Mouse (Mus musculus) frontal cortex, postnatal 10 days (tissue): ENCODE results near the gene Pum3.
"Not testable (repeated sequence)": the region's sequence is repeated elsewhere in the genome, so short reads cannot be mapped to it uniquely, and the experiment has no call there.

Experiments
- DNase-seq, 2 experiments: peaks; one replicate each; pipeline ENCODE4 v3.0.0; 2022; ENCODE audit warnings: low spot score in 2 of 2, mixed read lengths in 1 of 2

Pum3 gene

DNA sequence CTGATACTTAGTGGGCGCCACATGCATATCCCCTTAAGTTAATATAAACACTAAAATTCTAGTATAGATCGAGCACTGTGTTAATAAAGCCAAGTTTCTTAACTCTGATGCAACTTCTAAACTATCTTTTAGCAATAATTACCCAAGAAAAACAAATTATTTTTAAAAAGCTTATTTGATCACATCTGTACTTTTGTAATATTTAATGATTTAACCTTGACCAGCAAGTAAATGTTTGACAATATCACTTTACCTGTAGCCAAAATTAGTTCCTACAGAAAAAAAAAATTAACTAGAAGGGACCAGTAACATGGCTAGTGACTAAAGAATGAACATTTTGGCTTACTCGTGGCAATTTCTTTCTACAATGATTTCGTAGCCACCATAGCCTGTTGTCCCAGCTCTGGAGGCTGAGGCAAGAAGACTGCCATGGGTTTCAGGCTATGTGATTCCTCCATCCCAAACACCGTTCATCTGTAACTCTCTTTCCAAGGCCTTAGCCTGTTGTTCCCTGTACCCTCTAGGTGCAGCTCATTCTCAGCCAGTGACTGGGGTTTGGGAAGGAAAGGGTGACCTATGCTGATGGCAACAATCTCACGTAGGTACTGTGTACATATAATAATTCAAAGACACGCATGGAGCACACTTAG lies 35.2 kb downstream of the Pum3 start:
- DNase-seq = no peak

DNA sequence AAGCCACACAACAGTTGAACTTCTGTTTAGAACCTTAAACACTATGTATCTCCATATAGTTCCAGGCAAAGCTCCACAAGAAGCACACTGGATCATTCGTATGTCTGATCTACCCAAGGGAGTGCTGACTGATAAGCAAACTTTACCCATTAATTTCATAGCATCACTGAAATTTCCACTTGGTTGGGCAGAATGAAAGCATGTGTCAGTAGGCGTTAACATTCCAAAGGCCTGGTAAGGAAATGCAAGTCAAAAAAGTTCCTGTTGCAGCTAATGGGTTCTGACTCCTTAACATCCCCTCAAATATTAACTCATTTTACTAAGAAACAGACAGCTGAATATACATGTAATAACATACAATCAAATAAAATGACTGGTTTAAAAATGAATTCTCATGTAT lies 37.2 kb downstream of the Pum3 start:
- no peak for DNase-seq

DNA sequence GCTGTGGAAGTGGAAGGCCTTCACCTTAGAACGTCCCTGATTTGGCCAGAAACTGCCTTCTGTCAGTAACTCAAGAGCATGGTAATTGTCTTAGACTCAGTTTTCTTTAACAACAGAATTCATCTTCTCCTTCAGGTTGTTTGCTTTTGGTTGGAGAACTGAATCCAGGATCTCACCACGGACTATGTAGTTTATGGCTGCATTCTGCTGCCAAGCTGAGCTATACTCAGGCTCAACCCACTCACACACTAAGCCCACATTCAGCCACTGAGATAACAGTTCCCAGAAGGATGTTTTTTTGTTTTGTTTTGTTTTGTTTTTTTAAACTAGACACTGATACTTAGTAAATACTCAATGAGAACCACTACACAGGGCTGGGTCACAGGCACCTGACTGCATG lies 38.3 kb downstream of the Pum3 start:
- DNase-seq = no peak

DNA sequence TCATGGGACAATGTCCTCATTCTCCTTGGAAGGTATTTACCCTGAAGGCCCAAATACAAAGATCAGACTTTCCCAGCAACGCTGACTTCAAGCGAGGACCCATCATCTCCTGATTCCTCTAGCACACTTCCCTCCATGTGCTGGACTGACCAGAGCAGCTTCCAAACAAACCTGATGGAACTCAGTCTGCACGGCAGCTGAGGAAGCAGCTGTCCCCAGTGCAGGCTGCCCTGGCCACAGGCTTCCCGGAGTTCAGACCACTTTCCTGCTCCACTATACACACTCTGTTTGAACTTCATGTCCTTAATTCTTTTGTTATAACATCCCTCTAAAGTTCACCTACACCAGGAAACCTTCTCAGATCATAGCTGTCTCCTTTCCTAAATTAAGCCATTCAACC lies 40.1 kb downstream of the Pum3 start:
- DNase-seq = not testable (repeated sequence)

DNA sequence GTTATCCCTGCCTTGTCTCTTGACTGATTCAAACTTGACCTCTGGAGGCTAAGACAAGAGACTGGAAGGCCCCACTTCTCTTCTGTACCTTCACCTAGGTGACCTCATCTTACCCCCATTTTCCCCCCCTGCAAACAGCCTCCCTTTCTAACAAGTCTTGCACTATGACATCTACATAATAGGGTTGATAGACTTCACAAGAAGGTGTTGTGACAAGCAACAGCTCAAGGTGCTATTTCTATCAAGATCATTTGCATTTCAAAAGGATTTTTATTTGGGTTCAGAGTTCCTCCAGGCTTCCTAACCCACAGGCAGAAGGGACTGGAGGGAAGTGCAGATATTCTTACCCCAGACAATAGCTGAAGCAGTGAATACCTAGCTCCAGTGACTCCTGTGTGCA lies 44.3 kb downstream of the Pum3 start:
- no peak for DNase-seq

DNA sequence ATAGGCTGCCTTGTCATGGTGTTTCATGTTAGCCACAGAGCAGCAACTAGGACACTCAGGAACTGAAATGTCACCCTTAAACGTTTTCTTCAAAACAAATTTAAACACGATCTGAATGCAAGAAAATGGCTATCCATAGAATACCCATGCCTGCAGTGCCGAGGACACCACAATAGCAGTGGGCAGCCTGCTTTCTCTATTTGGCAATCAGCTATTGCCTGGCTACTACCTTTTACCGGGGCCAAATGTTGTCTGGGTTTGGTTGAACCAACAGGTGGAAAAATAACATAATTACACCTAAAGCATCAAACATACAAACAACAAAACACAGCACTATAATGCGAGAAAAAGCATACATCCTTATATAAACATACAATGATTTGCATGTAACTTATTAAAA lies 46.4 kb downstream of the Pum3 start:
- DNase-seq = no peak

DNA sequence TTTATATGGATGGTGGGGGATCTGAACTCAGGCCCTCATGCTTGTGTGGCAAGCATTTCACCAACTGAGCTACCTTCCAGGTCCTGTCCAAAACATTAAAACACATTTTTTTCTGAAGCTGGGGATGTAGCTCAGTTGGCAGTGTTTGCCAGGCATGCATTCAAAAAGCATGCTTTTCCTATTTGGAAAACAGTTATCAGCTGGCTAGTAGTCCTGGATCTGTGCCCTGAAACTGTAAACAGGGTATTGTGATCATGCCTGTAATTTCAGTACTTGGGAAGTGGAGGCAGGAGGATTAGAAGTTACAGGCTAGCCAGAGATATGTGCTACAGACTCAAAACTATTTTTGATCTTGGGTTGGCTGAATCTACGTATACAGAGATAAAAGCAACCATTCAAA lies 47.5 kb downstream of the Pum3 start:
- DNase-seq = no peak

GRCm38 (mm10) chr19:27379712-27380401 lies 49.8 kb downstream of the Pum3 start:
- DNase-seq = no peak

- no peak for DNase-seq
Measured at GRCm38 (mm10) chr19:27370784-27371183, 58.8 kb downstream of the Pum3 start.

GRCm38 (mm10) chr19:27370174-27370573 lies 59.5 kb downstream of the Pum3 start:
- no peak for DNase-seq

- no peak for DNase-seq
Measured at GRCm38 (mm10) chr19:27369461-27370135, 60.0 kb downstream of the Pum3 start.

DNA sequence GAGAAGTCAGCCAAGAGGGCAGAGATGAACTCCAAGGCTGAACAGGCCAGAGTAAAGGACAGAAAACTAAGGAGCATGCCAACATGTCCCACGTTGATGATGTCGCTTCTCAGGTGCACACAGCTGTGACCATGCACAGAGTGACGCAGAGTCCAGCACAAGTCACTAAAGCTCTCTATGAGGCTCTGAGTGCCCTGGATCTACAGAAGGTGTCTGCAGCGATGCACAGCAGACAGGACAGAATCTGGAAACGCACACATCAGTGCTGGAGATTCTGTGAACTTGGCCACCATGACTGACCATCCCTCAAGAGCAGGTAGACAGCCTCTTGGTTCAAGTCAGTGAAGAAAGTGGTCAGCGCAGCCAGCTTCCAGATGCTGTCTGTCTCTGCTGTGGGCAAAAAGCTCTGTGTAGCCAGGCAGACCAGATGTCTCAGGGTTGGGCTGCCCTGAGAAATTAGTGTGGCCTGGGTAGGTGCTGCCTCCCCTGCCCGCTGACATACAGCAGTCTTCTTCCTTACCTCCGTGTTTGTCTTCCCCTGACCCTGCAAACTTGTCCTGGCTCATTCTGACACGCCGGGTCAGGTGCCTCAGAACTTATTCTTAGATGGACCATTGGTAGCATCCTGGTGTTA lies 63.4 kb downstream of the Pum3 start:
- DNase-seq = no peak

DNA sequence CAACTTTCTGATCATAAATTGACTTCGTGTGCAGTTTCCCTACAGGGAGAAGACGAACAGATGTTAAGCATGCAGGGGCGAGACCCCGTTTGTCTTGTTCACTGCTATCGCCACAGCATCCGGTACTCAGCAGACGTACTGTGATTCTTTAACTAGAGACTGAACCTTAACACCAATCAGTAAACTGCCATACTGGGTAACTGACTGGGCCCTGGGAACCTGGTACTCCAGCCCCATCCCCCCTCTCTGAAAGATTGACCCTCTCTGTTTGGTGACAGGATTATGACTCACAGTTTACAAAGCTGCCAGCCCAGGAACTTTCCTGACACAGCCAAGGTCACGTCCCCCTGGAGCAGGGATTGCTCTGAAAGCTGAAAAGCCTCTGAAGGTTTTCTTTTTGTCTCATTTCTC lies 65.1 kb downstream of the Pum3 start:
- DNase-seq = no peak

DNA sequence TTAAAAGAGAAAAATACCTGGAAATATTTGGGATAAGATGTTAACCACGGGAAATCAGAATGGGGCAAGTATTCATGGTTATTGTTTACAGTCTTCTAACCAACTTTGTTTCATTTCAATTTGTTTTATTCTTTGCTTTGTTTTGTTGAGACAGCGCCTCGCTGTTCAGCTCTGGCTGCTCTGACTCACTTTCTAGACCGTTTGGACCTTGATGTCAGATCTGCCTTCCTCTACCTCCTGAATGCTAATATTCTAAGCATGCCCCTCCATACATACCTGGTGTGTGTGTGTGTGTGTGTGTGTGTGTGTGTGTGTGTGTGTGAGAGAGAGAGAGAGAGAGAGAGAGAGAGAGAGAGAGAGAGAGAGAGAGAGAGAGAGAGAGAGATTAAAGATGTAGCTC lies 65.7 kb downstream of the Pum3 start:
- DNase-seq = no peak

DNA sequence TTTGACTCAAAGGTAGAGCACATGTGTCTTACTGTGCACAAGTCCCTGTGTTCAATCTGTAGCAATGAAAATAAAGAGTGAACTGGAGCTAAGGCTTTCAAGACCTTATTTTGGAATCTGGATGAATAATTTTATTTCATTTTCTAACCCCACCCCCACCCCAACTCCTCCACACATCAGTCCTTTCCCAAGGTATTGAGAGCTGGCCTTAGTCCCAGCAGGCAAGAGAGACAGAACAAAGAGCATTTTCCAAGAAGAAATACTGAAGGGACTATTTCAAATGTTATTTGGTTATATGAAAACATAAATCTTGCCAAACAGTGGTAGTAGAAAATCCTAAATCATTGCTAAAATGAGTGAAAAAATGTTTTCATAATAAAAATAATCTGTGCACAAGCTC lies 69.2 kb downstream of the Pum3 start:
- DNase-seq = no peak

DNA sequence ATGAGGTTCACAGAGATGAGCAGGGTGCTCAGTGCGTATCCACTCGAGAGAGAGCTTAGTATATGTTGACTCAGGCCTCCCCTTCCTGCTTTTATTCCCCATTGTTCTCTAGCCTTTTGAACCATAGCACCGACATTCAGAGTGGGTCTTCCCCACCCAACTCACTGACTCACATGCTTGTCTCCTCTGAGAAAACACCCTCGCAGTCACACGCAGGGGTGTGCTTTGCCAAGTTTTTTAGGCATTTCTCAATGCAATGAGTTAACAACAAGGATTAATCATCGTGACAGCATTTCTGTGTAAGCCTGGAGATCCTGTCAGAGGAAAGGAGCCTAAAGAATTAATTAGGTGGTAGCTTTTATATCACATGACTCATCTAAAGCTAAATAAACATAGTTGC lies 77.9 kb downstream of the Pum3 start:
- DNase-seq = no peak

- no peak for DNase-seq
Measured at GRCm38 (mm10) chr19:27346501-27346900, 83.1 kb downstream of the Pum3 start.
